Comparison of ENCODE assay signal across 11 mouse cellular contexts in genomic region chr2:129179946-129180853, GRCm38 (mm10). TPM values are rescaled to one million over a fixed set of nuclear protein-coding genes. Genes with fewer than 3 reads are reported as not detected.
DNase-seq lines count a peak whose midpoint lies in the region; ATAC-seq and TF ChIP-seq lines count a peak whose summit lies in the region.
"Had no signal": no experiment of that assay in that cellular context is flagged by ENCODE, and none has a peak within 500 bp of the region (broad histone marks: within the 10 kb centered on the region; RNA-seq: fewer than 3 reads in every experiment).

No protein-coding gene starts in this region.

- no peak overlapping the region for H3K9ac ChIP-seq in heart, embryonic 13.5 days
- H3K9ac ChIP-seq in CH12.LX (ENCODE audit: insufficient read depth, low read depth) = no peak overlapping the region
- no peak overlapping the region for H3K9ac ChIP-seq in liver, embryonic 12.5 days
- no peak overlapping the region for H3K9ac ChIP-seq in hindbrain, embryonic 12.5 days
- H3K9ac ChIP-seq: midbrain, embryonic 12.5 days had no signal

- no peak for DNase-seq in heart, embryonic 10.5 days (ENCODE audit: low spot score)
- DNase-seq in CH12.LX (ENCODE audit: extremely low read depth) = peak; percentile 23
- peak; percentile 34 to 72 for DNase-seq in thymus, adult 18-20 months
- no peak for DNase-seq in left cerebral cortex, postnatal 25 days (ENCODE audit: low spot score in 2 of 2)
- DNase-seq: cerebellum, adult 8-10 months; kidney, postnatal 4 days had no signal

- H3K4me2 ChIP-seq in heart, embryonic 13.5 days = no peak overlapping the region
- peak overlapping the region; percentile 32; the same call in 1 of the 2 replicates for H3K4me2 ChIP-seq in CH12.LX (ENCODE audit: insufficient read depth, low read depth, poor library complexity, severe bottlenecking)
- no peak overlapping the region for H3K4me2 ChIP-seq in liver, embryonic 12.5 days
- no peak overlapping the region for H3K4me2 ChIP-seq in hindbrain, embryonic 12.5 days (replicated peaks)
- H3K4me2 ChIP-seq: midbrain, embryonic 12.5 days had no signal

- no peak for TF ChIP-seq RAD21 in CH12.LX (IDR thresholded peaks at IDR 0.05; ENCODE audit: low read depth, low read length)

- 74% methylated on average over 8 of the region's 8 CpGs for WGBS in heart, embryonic 13.5 days
- 75% methylated on average over 8 of the region's 8 CpGs for WGBS in heart, embryonic 10.5 days
- 34% methylated on average over 8 of the region's 8 CpGs for WGBS in liver, embryonic 12.5 days (ENCODE audit: insufficient replicate concordance)
- WGBS in hindbrain, embryonic 12.5 days = 75% methylated on average over 8 of the region's 8 CpGs

- no peak for TF ChIP-seq CTCF in CH12.LX (conservative IDR thresholded peaks at IDR 0.05 in 1 of 2, IDR thresholded peaks at IDR 0.05 in 1 of 2; ENCODE audit: low read depth in 2 of 2, low read length in 2 of 2)

- no peaks in the 10 kb centered on the region for H3K27me3 ChIP-seq in heart, embryonic 13.5 days (replicated peaks)
- H3K27me3 ChIP-seq in heart, embryonic 10.5 days (ENCODE audit: insufficient read depth, poor library complexity, severe bottlenecking) = no peaks in the 10 kb centered on the region
- no peaks in the 10 kb centered on the region for H3K27me3 ChIP-seq in CH12.LX (replicated peaks)
- H3K27me3 ChIP-seq in liver, embryonic 12.5 days (replicated peaks) = 0 out of 2 replicates have a peak, but pooled peaks cover 5% of the 10 kb centered on the region
- H3K27me3 ChIP-seq in hindbrain, embryonic 12.5 days = no peaks in the 10 kb centered on the region
- H3K27me3 ChIP-seq: midbrain, embryonic 12.5 days had no signal

- no peak for TF ChIP-seq EP300 in CH12.LX (IDR thresholded peaks at IDR 0.05; ENCODE audit: low read length)

- in situ Hi-C loops in CH12.LX (cut with MboI; ENCODE audit: low pct_ligation_motif_present, low pct_unique_long_range_greater_than_20kb, low sequenced_read_pairs) = loop anchor here (5.0 kb wide), 1 partner anchor 77 kb away; no protein-coding TSS in a partner anchor

- TF ChIP-seq POLR2A in CH12.LX (IDR thresholded peaks at IDR 0.05; ENCODE audit: low read depth, low read length) = no peak

- peaks cover 16% of the 10 kb centered on the region for H3K4me1 ChIP-seq in heart, embryonic 13.5 days
- peaks cover 16% of the 10 kb centered on the region for H3K4me1 ChIP-seq in heart, embryonic 10.5 days
- H3K4me1 ChIP-seq in CH12.LX (ENCODE audit: control insufficient read depth in 1 of 2, insufficient read depth in 2 of 2) = peaks cover 16 to 86% of the 10 kb centered on the region in 2 experiments
- H3K4me1 ChIP-seq in liver, embryonic 12.5 days = peaks cover 36% of the 10 kb centered on the region
- peaks cover 3% of the 10 kb centered on the region for H3K4me1 ChIP-seq in hindbrain, embryonic 12.5 days
- H3K4me1 ChIP-seq: midbrain, embryonic 12.5 days had no signal

- 0 out of 2 replicates have a peak overlapping the region, but pooled peaks have one; percentile 20 for H3K27ac ChIP-seq in heart, embryonic 13.5 days (replicated peaks)
- no peak overlapping the region for H3K27ac ChIP-seq in heart, embryonic 10.5 days
- H3K27ac ChIP-seq in CH12.LX (ENCODE audit: insufficient read depth, low read depth) = no peak overlapping the region
- peak overlapping the region; percentile 65 for H3K27ac ChIP-seq in liver, embryonic 12.5 days
- H3K27ac ChIP-seq in hindbrain, embryonic 12.5 days = no peak overlapping the region
- H3K27ac ChIP-seq: midbrain, embryonic 12.5 days had no signal

- intact Hi-C loops in left cerebral cortex, postnatal 25 days (cut with DNase I) = loop anchor here (5.0 kb wide), 2 partner anchors 38 to 88 kb away; no protein-coding TSS in a partner anchor

- no peak for ATAC-seq in heart, embryonic 13.5 days (ENCODE audit: extremely low read depth, insufficient number of reproducible peaks, low FRiP score, low TSS enrichment)
- ATAC-seq in liver, embryonic 12.5 days = no peak
- ATAC-seq in frontal cortex, adult (ENCODE audit: low TSS enrichment) = no peak
- ATAC-seq in hindbrain, embryonic 12.5 days (ENCODE audit: low FRiP score) = no peak

- dilution Hi-C loops in CH12.LX (cut with MboI; ENCODE audit: extremely low pct_ligation_motif_present, extremely low pct_unique_long_range_greater_than_20kb, low sequenced_read_pairs) = no loop called here

- no peaks in the 10 kb centered on the region for H3K36me3 ChIP-seq in heart, embryonic 13.5 days
- no peaks in the 10 kb centered on the region for H3K36me3 ChIP-seq in heart, embryonic 10.5 days
- no peaks in the 10 kb centered on the region for H3K36me3 ChIP-seq in CH12.LX (replicated peaks in 1 of 2; ENCODE audit: control insufficient read depth in 1 of 2, insufficient read depth in 1 of 2, low read length in 1 of 2)
- H3K36me3 ChIP-seq in liver, embryonic 12.5 days = no peaks in the 10 kb centered on the region
- no peaks in the 10 kb centered on the region for H3K36me3 ChIP-seq in hindbrain, embryonic 12.5 days
- H3K36me3 ChIP-seq: midbrain, embryonic 12.5 days had no signal

- H3K4me3 ChIP-seq in heart, embryonic 13.5 days = no peak overlapping the region
- no peak overlapping the region for H3K4me3 ChIP-seq in heart, embryonic 10.5 days
- H3K4me3 ChIP-seq in CH12.LX (replicated peaks in 1 of 3; ENCODE audit: low read depth in 2 of 3, low read length in 2 of 3, poor library complexity in 1 of 3) = no peak overlapping the region
- H3K4me3 ChIP-seq in liver, embryonic 12.5 days = no peak overlapping the region
- H3K4me3 ChIP-seq in hindbrain, embryonic 12.5 days = no peak overlapping the region
- H3K4me3 ChIP-seq: midbrain, embryonic 12.5 days had no signal

- H3K9me3 ChIP-seq in heart, embryonic 13.5 days = no peaks in the 10 kb centered on the region
- H3K9me3 ChIP-seq in heart, embryonic 10.5 days = 0 out of 2 replicates have a peak, but pooled peaks cover 2% of the 10 kb centered on the region
- H3K9me3 ChIP-seq in CH12.LX (replicated peaks; ENCODE audit: low read length) = no peaks in the 10 kb centered on the region
- no peaks in the 10 kb centered on the region for H3K9me3 ChIP-seq in liver, embryonic 12.5 days (replicated peaks)
- no peaks in the 10 kb centered on the region for H3K9me3 ChIP-seq in hindbrain, embryonic 12.5 days (replicated peaks)
- H3K9me3 ChIP-seq: midbrain, embryonic 12.5 days had no signal

- no peaks in the 10 kb centered on the region for H3K79me2 ChIP-seq in CH12.LX (replicated peaks; ENCODE audit: control insufficient read depth, extremely low read depth, insufficient read depth, poor library complexity, severe bottlenecking)

TF ChIP-seq in CH12.LX, 34 proteins besides CTCF, POLR2A, EP300 and RAD21:
- TF ChIP-seq CHD2 (IDR thresholded peaks at IDR 0.05; ENCODE audit: low read length) = no peak
- TF ChIP-seq ZMIZ1 (IDR thresholded peaks at IDR 0.05; ENCODE audit: low read depth, low read length) = no peak
- no peak for TF ChIP-seq UBTF (IDR thresholded peaks at IDR 0.05; ENCODE audit: low read depth, low read length)
- no peak for TF ChIP-seq MYC (IDR thresholded peaks at IDR 0.05; ENCODE audit: low read depth, low read length)
- TF ChIP-seq CHD1 (IDR thresholded peaks at IDR 0.05; ENCODE audit: low read depth, low read length) = no peak
- no peak for TF ChIP-seq RCOR1 (conservative IDR thresholded peaks at IDR 0.05; ENCODE audit: low read depth, low read length)
- TF ChIP-seq TBP (conservative IDR thresholded peaks at IDR 0.05; ENCODE audit: low read depth, low read length) = no peak
TF ChIP-seq in CH12.LX: peak in this region for 0.

RNA-seq across cellular contexts. Expression of gene Slc20a1, which starts 18.4 kb away (rescaled TPM):
- polyA plus RNA-seq in heart, embryonic 13.5 days (2015; fragmentation: Nextera tagmentation; extraction: Ambion mirVana) = 24.9 and 29.9 TPM in 2 replicates
- 41.6 and 41.8 TPM in 2 replicates for polyA plus RNA-seq in heart, embryonic 10.5 days (2016; fragmentation: Nextera tagmentation; extraction: Ambion mirVana)
- total RNA-seq in CH12.LX (2012; rRNA removed) (43.1 and 47.2 TPM in 2 replicates), CH12.LX (2014; rRNA removed) (72.1 and 77.3 TPM in 2 replicates)
- polyA plus RNA-seq in CH12.LX (2012; ENCODE audit: insufficient read length, low read depth) = 78.2 and 95.1 TPM in 2 replicates
- polyA plus RNA-seq in liver, embryonic 12.5 days (2016; fragmentation: Nextera tagmentation; extraction: Ambion mirVana) = 76.2 and 78.4 TPM in 2 replicates
- 49.3 and 53.1 TPM in 2 replicates for polyA plus RNA-seq in hindbrain, embryonic 12.5 days (2016; fragmentation: Nextera tagmentation; extraction: Ambion mirVana)
- total RNA-seq in left cerebral cortex, postnatal 25 days (2021) = 100 to 1,000 TPM; 138 to 140 TPM

RNA-seq across cellular contexts. Expression of gene Chchd5, which starts 50.7 kb away (rescaled TPM):
- 16.6 and 18.3 TPM in 2 replicates for polyA plus RNA-seq in heart, embryonic 13.5 days (2015; fragmentation: Nextera tagmentation; extraction: Ambion mirVana)
- 21.9 and 22.0 TPM in 2 replicates for polyA plus RNA-seq in heart, embryonic 10.5 days (2016; fragmentation: Nextera tagmentation; extraction: Ambion mirVana)
- 14.3 and 24.1 TPM in 2 replicates for total RNA-seq in CH12.LX (2012; rRNA removed)
- total RNA-seq in CH12.LX (2014; rRNA removed) = 20.5 and 23.4 TPM in 2 replicates
- polyA plus RNA-seq in CH12.LX (2012; ENCODE audit: insufficient read length, low read depth) = 17.8 and 20.8 TPM in 2 replicates
- polyA plus RNA-seq in liver, embryonic 12.5 days (2016; fragmentation: Nextera tagmentation; extraction: Ambion mirVana) = 12.3 and 13.6 TPM in 2 replicates
- 22.3 and 24.6 TPM in 2 replicates for polyA plus RNA-seq in hindbrain, embryonic 12.5 days (2016; fragmentation: Nextera tagmentation; extraction: Ambion mirVana)
- 10 to 100 TPM; 10.9 to 11.3 TPM for total RNA-seq in left cerebral cortex, postnatal 25 days (2021)

Comparison
In these comparisons a context has a peak if more than half of its experiments do, and no peak if none do; other contexts are left out.
1. H3K27ac ChIP-seq: peak in heart, embryonic 13.5 days (single experiment) and liver, embryonic 12.5 days (single experiment); none in heart, embryonic 10.5 days (single experiment), CH12.LX (single experiment) and hindbrain, embryonic 12.5 days (single experiment).
2. DNase-seq: peak in CH12.LX (single experiment) and thymus, adult 18-20 months (2 of 2); none in heart, embryonic 10.5 days (single experiment) and left cerebral cortex, postnatal 25 days (0 of 2).